Comparison of ENCODE assay signal across 22 mouse cellular contexts in genomic region chr9:66517746-66518145, GRCm38 (mm10). TPM values are rescaled to one million over a fixed set of nuclear protein-coding genes. Genes with fewer than 3 reads are reported as not detected.
"Had no signal": no experiment of that assay in that cellular context is flagged by ENCODE, and none has a peak within 500 bp of the region (broad histone marks: within the 10 kb centered on the region; RNA-seq: fewer than 3 reads in every experiment).

No protein-coding gene starts in this region.

- DNase-seq: liver, postnatal 0 days; lung, adult 2 months; lung, postnatal 14 days; lung, postnatal 36 days; midbrain, embryonic 14.5 days; retina, postnatal 1 day; right cerebral cortex, adult 18-20 months; right cerebral cortex, postnatal 25 days; right cerebral cortex, postnatal 4 days; spleen, adult 18-20 months; thymus, adult 18-20 months; thymus, postnatal 14 days; thymus, postnatal 36 days had no signal

- H3K27me3 ChIP-seq: liver, embryonic 15.5 days; lung, embryonic 15.5 days; megakaryocyte, embryonic 14.5 days; midbrain, embryonic 12.5 days; neural tube, embryonic 13.5 days; neural tube, embryonic 15.5 days had no signal

- H3K4me3 ChIP-seq: liver, embryonic 15.5 days; lung, embryonic 15.5 days; megakaryocyte, embryonic 14.5 days; midbrain, embryonic 12.5 days; neural tube, embryonic 13.5 days; neural tube, embryonic 15.5 days had no signal

- ATAC-seq: liver, postnatal 0 days; lung, postnatal 0 days; midbrain, embryonic 16.5 days had no signal

- H3K9me3 ChIP-seq: liver, embryonic 15.5 days; lung, embryonic 15.5 days; megakaryocyte, embryonic 14.5 days; midbrain, embryonic 12.5 days; neural tube, embryonic 13.5 days; neural tube, embryonic 15.5 days had no signal

- H3K9ac ChIP-seq: liver, embryonic 15.5 days; liver, postnatal 0 days; lung, embryonic 15.5 days; midbrain, embryonic 12.5 days; neural tube, embryonic 13.5 days; neural tube, embryonic 15.5 days had no signal

- H3K27ac ChIP-seq: liver, embryonic 15.5 days; lung, embryonic 15.5 days; macrophage; midbrain, embryonic 12.5 days had no signal

- H3K4me2 ChIP-seq: liver, embryonic 15.5 days; lung, embryonic 15.5 days; midbrain, embryonic 12.5 days; neural tube, embryonic 13.5 days; neural tube, embryonic 15.5 days had no signal

RNA-seq across cellular contexts. Expression of gene Fbxl22, which starts 3.4 kb away (rescaled TPM):
- polyA plus RNA-seq: macrophage had no signal
